Mouse (Mus musculus): ENCODE results near the gene Sytl3.
"Not testable (repeated sequence)": the region's sequence is repeated elsewhere in the genome, so short reads cannot be mapped to it uniquely, and the experiment has no call there.

Sytl3 gene

DNA sequence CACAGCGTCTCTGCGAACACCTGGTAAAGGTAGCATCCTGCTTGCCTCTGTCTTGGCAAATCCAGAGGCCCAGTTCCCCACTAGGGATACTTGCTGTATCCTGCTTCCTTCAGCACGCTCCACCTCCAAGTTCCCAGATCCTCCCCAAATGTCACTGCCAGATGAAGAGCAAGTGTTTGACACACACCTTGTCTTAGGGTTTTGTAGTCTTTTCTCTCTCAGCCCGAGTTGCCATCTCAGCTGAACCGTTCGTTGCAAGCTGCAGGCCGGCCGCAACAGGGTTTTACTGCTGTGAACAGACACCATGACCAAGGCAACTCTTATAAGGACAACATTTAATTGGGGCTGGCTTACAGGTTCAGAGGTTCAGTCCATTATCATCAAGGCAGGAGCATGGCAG lies 12.1 kb upstream of the Sytl3 start:
- DNase-seq (ENCODE audit: low spot score in 2 of 2), result not testable (repeated sequence)

DNA sequence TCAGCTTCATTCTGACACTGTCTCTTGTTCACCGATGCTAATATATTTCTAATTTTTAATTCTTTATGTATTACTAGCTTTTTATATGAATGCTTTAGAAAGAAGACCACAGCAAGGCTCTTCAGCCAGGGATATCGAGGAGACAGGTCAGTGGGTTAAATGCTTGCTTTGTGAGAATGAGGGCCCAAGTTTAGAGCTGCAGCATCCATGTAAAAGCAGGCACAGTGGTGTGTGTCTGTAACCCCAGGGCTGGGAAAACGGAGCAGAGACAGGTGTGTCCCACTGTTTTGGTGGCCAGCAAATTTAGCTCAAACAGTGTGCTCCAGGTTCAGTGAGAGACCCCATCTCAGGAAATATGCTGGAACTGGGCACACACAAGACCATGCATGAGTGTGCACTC lies 11.4 kb upstream of the Sytl3 start:
- DNase-seq (ENCODE audit: low spot score in 2 of 2), result not testable (repeated sequence)

DNA sequence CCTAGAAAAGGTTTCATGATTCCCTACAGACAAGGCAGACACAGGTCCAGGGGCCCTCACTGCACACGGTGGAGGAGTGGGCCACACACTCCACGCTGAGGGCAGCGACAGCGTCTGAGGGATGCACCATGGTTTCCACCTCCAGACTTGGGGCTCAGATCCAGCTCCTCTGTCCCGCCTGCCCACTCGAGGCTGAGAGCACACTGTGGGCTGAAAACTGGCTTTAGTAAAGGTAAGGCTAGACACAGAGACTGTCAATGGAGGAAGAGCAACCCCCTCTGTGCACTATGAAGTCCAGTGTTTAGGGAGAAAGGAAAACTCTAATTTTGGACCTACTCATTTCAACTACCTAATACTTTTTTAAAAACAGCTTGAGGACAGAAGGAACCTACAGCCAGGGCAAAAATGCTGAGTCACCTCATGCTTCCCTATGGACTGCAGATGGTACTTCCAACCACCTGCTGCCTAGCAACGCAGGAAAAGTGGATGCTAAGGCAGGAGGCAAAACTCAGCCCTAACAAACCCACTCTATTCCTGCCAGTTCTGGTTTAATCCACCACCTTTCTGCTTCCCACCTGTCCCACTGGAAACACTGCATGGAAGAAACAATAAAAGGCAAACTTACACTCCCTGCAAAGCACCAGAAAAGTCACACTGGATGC lies 7.9 kb upstream of the Sytl3 start:
- not testable (repeated sequence) for DNase-seq (ENCODE audit: low spot score in 2 of 2)

DNA sequence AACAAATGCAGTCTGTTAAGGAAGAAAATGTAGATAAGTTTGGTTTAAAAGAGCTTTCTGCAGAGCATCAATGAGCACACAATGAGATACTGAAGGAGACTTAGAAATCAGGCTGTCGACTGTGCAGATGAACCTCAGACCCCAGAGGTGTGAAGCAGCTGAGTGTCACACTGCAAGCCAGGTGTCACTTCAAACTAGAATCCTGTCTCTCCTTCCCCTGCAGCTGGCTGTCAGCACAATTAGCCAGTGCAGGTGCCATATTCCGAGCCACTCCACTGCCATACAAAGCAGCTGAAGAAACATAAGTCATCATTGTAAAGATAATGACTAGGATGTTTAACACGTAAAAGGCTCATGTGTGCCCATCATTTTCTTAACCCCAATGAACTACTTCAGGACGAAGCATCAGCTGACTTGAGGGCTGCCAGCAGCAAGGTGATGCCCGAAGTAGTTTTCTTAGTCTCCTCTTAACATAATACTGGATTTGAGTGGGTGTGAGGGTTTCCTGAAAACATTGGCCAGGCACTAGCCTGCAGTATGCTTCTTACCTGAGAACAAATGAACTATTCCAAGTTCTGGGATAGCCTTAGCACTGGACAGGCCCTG lies 5.4 kb upstream of the Sytl3 start:
- DNase-seq (ENCODE audit: low spot score in 2 of 2), result not testable (repeated sequence)

DNA sequence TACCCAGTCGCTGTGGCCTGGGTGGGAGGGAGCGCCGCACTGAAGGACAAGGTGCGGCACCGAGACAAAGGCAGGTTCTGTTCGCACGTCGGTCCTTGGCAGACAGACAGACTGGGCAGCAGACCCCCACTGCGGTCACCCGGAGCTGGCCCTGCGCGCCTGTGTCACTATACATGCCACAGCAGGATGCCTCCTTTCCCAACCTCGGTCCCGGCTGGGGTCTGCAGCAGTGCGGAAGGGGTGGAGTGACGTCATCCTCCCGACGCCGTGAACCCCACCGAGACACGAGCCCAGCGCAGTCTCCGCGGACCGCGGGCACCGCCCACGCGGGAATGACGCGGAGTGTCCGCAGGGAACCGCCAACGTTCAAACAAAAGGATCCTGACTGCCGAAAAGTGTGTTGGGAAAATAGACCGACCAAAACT lies 3.8 kb upstream of the Sytl3 start:
- peak; percentile 48 to 64 for DNase-seq (ENCODE audit: low spot score in 2 of 2)

DNA sequence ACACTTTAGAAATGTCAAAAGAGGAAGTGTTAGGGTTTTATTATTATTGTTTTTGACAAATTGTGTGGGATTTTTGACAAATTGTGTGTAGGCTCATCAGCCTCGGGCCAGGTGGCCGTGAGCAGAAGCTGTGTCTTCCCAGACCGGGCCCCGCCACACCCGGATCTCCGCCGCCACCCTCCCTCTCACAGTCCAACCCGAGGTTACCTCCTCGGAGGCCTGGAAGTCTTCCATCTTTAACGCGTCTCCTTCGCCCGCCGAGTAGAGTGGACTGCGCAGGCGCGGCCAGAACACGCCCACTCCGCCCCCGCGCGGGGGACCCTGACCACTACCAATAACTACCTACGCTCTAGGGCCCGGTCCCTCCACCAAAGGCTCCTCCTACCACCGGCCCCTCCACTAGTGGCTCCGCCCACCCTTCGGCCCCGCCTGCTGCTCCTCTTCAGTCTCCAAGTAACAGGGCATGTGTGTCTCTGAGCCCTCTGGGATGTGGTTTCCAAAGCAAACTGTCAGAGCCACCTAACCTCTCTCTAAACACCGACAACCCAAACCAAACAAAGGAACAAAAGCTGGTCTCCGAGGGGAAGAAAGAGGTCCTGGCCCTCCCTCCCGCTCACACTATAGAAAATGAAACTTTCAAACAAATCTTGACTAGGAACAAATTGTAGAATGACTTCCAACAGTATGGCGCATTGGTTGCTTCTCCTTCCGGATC lies 3.2 kb upstream of the Sytl3 start, which contains the start of gene Dynlt1f:
Gene Dynlt1f, minus strand, starts transcription at position 334 of the 715 bp plus-strand sequence.
- DNase-seq (ENCODE audit: low spot score in 2 of 2), result peak; percentile 65 to 67

DNA sequence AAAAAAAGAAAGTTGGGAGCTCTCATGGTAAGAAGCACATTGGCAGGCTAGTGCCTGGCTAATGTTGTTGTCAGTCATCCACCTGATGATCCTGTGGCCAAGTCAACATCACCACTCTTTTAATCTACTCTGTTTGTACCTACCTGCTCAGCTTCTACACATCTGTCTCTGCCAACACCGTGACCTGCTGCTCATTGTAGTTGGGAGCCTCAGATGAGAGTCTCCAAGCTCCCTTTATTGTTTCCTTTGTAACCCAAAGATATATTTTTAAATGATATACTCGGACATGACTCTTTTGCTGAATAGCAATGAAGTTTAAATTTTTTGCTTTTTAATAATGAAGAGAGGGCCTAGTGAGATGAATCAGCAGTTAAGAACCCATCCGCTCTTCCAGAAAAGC lies 2.4 kb upstream of the Sytl3 start:
- not testable (repeated sequence) for DNase-seq (ENCODE audit: low spot score in 2 of 2)

DNA sequence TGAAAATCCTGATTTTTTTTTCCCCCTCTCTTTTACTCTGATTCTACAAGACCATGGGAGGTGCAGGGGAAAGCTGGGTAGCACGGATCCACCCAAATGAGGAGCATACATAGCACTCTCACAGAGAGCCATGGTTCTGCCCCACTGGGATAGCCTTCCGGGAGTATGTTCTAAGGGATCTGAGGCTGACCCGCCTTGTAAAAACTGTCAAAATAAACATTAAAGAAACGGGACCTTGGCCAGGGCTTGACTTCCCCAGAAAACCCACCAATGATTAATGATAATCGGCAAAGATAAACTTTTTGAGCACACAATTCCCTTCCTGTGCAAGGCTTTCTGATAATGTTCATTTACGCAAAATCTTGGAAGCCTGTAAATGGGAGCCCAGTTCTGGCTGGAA lies 1.7 kb downstream of the Sytl3 start:
- DNase-seq (ENCODE audit: low spot score in 2 of 2), result not testable (repeated sequence)

DNA sequence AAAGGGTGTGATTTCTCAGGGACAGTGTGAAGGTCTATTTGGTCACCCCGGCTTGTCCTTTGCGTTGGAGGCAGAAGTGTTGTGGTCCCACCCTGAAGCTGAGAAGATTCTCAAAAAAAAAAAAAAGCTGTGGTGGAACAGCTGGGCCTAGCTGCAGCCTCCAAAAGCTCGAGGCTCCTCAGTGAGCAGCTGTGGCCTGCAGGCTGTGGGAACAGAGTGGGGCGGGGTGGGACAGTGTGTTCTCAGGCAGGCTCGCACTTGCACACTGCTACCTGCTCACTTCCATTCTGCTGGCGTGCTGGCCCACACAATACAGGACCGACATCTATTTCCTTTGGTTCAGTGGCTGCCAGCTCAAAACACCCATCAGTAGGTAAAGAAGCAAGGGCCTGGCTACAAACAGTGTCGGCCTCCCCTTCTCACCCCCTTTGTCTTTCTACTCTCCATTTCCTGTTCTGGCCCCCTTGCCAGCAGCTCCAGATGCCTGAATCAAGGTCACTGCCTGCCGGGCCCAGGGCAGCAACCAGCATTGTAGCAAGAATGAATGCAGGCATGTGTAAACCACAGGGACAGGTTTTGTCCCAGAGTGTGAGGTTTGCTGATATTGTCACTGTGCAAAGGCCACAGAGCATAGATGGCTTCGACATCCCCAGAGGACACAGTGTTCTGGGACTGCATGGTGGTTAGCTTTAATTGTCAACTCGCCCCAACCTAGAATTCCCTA lies 2.4 kb downstream of the Sytl3 start:
- not testable (repeated sequence) for DNase-seq (ENCODE audit: low spot score in 2 of 2)

DNA sequence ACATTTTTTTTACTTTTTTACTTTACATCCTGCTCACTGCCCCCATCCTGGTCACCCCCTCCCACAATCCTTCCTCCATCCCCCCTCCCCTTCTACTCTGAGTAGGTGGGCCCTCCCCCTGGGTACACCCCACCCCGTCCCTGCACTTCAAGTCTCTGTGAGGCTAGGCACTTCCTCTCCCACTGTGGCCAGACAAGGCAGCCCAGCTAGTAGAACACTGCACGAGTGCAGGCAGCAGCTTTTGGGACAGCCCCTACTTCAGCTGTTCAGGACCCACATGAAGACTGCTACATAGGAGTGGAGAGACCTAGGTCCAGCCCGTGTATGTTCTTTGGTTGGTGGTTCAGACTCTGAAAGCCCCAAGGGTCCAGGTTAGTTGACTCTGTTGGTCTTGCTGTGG lies 3.9 kb downstream of the Sytl3 start:
- not testable (repeated sequence) for DNase-seq (ENCODE audit: low spot score in 2 of 2)

DNA sequence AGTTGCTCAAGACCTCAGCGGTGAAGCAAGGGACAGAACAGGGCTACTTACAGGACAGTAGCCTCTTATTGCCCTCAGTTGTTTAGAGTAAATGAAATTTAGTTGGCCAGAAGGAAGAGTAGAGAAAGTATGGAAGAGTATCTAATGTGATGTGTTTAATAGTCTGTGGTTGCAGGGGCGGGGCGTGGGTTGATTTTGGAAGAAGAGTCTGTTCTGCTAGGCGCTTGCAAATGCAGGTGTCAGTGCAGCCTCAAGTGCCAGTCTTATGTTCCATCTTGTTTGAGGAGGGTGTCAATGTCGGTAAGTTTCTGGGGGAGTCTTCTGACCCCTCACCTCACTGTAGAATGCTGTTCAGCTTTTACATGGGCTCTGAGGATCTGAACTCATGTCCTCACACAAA lies 6.5 kb downstream of the Sytl3 start:
- DNase-seq (ENCODE audit: low spot score in 2 of 2), result not testable (repeated sequence)

DNA sequence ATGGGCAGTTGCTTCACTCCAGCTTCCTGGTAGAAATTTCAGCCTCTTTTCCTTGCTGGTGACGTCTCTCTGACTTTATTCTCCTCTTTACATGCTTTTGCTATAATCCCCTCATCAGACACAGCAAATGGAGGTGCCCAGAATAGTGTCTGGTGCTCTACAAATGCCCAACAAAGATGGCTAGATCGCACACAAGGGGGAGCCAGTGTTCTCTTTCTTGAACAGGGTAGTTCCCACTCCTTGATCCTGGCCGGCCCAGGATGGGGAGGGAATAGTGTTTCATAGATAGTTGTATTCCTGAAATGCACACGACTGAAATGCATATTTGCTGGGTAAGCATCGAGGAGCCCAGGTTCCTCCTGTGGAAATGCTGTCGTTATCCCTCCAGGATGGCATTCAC lies 9.6 kb downstream of the Sytl3 start:
- not testable (repeated sequence) for DNase-seq (ENCODE audit: low spot score in 2 of 2)

DNA sequence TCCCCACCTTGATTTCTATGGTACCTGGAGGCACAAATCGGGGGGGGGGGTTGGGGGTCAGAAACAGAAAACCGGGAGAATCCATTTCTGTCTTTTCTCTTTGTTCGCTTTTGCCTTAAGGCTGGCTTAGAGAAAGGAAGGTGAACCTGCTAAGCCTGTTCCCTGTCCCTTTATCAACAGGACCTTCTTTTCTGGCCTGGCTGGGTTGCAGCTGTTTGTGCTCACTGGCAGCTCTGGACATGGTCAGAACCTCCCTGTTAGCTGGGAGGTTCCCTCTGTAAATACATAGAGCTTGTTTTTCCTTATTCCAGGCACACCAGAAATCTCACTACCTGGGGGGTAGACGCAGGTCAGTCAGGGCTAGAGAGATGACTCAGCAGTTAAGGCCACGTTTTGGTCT lies 15.4 kb downstream of the Sytl3 start:
- DNase-seq (ENCODE audit: low spot score in 2 of 2), result not testable (repeated sequence)

DNA sequence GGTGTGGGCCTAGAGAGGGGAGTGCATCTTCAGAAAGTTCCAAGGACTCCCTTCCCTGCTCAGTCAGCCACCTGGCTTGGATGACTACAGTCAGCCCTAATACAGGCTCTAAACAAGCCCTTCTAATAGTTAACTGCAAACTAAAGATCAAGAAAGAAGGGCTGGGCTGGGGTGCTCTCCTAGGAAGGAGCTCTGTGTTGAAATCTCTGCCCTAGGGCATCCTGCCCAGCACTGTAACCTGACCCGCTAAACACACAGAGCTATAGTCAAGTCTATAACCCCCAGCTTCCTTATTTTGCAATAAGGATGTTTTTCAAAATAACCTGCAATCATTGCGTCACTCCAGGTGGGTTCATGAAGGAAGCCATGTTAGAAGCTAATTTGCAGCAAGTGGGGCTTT lies 19.2 kb downstream of the Sytl3 start:
- DNase-seq (ENCODE audit: low spot score in 2 of 2), result not testable (repeated sequence)

DNA sequence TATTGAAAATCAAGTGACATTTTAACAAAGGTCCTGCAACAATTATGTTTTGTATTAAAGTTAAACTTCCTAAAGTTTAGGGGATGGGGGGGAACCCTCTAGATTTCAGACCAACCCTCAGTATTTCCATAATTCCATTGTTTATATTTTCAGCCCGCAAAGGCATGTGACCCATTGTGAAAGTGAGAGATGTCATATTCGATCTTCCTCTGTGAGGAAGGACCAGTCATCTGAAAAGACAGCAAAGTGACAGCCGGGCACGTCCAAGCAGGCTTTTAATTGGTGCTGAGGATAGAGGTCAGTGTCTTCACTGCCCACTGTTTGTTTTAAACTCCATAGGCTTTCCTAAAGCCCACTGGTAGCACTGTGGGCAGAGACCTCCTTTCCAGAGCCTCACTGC lies 22.8 kb downstream of the Sytl3 start:
- not testable (repeated sequence) for DNase-seq (ENCODE audit: low spot score in 2 of 2)

DNA sequence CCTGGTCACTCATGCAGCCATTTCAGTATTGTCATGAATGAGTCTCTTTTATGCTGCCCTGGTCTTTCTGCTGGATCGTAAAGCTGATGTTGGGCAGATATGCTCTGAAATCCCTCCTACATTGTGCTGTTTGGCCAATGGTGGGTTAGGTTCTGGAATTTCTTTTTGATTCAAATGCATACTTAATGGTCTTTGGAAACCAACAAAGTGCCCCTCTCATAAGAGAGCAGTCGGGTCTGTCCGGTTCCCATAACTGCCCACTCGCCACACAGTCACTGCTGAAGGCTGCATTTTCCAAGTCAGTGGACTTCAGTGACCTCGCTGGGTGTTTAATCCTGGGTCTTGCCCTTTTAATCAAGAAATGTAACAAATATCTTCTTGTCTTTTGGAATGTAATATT lies 24.8 kb downstream of the Sytl3 start:
- DNase-seq (ENCODE audit: low spot score in 2 of 2), result not testable (repeated sequence)

DNA sequence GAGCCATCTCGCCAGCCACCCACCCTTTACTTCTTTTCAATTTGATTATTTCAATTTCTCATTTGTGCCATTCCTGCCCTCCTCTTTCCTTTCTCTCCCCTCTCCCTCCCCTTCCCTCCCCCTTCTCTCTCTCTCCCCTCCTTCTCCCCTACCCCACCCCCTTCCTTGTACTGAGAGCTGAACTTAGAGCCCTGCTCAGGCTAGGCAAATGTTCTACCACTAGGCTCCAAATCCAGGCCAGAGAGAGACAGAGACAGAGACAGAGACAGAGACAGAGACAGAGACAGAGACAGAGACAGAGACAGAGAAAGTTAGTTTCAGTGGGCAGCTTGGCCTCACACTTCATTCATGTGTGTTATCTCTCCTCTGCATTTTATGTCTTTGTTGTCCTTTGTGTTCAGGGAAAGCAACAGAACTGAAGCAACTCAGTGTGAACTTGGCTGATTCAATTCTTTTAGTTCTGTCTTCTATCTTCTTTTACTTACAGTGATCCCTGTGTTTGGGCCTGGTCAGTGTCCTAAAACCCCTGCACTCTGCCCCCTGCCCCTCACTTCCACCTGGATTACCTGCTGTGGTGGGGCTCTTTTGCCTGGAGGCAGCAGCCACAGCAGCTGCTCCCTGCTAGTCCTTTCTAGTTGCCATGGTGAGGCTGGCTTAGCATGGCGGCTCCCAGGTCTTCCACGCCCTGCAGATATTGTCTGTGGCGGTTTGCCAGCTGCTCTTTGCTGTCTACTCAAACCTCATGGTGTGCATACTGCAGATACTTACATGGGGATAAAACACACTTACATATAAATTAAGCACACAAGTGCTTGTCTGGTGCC lies 25.8 kb downstream of the Sytl3 start:
- not testable (repeated sequence) for DNase-seq (ENCODE audit: low spot score in 2 of 2)

DNA sequence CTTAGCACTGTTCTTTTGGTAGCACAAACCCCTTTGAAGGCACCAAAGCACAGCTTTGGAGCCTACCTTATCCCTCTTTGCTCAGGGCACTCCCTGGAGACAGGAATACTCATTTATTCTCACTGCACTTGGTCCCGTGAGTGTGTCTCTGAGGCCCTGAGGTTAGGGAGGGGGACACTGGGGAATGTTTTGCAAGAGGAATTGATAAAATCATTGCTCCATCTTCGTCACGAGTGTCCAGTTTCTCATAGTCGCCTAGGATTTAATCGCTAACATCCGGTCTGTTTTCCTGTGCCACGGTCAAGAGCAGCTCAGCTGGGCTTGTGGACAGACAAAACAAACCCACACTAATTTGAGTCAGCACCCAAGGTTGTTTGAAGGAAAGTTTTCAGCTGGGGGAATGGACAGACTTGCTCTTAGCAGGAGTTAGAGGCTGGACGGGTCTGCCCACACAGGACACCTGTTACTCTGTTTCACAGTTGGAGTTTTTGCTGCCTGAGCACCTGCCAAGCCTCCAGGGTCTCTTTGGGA lies 26.5 kb downstream of the Sytl3 start:
- not testable (repeated sequence) for DNase-seq (ENCODE audit: low spot score in 2 of 2)

DNA sequence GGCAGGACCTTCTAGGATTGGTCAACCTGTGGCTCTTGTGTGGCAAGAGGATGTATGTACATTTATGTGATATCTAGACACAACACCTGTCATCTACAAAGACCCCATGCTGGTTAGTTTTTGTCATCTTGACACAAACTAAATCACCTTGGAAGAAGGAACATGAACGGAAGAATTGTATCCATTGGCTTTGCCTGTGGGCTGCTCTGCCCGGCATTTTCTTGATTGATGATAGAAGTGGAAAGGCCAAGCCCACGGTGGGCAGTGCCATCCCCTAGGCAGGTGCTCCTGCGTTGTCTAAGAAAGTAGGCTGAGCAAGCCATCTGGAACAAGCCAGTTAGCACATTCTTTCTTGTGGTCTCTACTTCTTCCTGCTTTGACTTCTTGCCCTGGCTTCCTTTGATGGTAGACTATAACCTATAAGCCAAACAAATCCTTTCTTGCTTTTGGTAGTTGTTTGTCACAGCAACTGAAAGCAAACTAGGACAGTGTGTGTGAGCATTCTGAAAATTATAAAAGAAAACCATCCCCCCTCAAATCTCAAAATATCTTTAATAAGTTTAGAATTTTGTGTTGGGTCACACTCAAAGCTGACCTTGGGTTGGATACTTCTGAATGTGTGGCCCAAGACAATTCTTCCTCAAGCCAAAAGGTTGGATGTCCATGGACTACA lies 27.5 kb downstream of the Sytl3 start:
- not testable (repeated sequence) for DNase-seq (ENCODE audit: low spot score in 2 of 2)

DNA sequence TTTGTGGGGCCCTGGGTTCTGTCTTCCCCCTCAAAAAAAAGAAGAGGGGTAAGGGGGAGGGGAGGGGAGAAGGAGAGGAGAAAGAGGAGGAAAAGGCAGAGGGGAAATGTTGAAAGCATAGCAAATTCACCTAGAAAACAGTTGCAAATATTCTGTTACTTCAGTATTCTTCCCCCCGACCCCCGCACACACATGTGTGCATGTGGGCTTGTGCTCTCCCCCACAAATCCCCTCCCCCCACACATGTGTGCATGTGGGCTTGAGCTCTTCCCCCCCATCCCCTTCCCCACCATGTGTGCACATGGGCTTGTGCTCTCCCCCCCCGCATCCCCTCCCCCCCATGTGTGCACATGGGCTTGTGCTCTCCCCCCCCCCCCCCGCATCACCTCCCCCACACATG lies 30.5 kb downstream of the Sytl3 start:
- not testable (repeated sequence) for DNase-seq (ENCODE audit: low spot score in 2 of 2)

Measured in spleen, postnatal 10 days (tissue).